Mouse (Mus musculus): ENCODE measurements around the gene Prss41.

The Prss41 gene

DNA sequence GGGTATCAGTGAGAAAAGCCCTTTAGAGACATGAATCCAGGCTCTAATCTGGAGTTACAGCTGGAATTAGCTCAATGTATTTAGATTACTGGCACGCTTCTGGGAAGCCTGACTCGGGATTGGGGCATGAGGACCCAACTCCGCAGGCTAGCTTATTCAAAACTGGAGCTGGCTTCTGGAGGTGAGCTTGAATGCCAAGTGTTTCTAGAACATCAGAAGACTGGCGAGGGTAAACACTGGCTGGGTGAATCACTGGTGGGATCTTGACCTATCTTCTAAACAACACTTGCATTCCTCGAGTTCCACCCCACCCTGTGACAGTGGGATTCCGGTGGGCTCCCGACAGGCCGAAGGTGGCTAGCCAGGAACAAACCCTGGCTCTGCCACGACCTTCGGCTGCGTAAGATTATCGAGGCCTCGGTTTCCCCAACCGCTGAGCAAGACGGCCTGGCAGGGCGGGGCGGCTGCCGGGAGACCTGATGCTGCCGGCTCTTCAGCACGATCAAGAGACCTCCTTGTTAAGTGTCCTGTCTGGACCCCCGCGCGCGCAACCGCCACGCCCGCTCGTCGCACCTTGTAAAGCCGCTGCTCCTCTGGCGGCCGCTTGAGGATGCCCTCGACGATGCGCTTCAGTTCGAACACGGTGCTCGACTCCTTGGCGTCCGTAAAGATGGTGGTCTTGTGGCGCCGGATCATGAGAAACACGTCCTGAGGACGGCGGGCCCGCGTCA lies 15.5 kb downstream of the Prss41 start:
- DNase-seq (ENCODE audit: low read depth, low spot score), result peak; percentile 83

DNA sequence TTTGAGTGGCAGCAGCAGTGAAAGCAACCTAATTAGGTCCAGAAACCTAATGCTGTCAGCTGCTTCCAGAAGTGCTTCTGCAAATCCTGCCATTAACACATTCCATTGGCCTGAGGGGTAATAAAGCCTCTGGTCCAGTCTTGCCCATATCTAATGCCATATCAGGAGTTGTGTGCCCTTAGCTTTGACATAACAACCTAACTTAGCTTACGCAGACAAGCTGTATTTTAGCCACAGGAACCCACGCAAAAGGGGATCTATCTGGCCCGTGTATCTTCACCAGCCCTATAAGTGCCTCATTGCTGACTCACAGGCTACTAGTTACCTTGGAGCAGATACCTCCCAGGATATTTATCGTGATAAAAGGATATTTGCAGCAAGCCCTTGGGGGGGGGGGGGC lies 18.4 kb downstream of the Prss41 start:
- no peak for DNase-seq (ENCODE audit: low read depth, low spot score)

DNA sequence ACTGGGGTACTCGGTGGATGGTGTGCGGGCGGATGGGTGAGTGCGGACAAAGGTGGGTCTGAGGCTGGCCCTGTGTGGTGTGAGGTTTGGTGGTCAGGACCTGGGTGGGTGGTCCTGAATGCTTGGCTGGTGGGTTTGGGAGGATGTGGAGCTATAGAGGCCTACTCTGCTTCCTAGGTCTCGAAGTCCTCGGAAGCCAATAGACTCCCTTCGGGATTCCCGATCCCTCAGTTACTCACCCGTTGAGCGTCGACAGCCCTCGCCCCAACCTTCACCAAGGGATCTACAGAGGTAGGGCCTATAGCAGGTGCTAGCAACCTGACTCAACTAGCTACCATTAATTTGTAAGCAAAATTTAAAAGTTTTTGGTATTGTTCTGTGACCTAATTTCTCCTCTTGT lies 20.4 kb downstream of the Prss41 start:
- no peak for DNase-seq (ENCODE audit: low read depth, low spot score)

DNA sequence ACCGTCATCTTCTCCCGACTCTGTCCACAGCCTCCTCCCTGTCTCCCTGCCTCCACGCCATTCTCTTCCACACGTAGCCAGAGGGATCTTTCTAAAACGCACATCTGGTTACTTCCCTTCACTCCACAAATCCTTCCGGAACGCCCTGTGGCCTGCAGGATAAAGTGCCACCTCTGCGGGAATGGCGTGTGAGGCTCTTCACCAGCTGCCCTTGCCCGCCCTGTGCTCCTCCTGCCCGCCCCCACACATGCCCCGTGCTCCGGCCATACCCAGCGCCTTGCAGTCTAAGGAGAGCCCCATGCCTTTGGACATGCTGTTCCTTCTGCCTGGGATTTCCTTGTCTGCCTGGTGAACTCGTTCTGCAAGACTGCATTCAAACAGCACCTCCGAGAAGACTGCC lies 21.0 kb downstream of the Prss41 start:
- DNase-seq (ENCODE audit: low read depth, low spot score), result no peak

DNA sequence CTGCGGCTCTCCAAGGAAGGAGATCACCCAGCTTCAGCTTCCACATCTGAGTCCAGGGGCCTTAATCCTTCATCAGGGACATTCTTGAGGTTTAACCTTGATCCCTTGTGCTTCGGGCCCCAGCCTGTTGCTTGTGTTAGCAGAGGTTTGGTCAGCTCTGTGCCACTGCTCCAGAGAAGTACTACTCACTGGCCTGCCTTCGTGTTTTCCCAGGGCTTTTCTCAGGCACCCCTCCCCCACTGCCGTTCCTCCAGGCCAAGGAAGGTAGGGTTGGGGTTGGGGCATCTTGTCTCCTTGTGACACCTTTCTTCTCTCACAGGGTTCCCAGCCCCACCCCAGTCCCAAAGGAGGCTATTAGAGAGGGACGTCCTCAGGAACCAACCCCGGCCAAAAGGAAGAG lies 21.9 kb downstream of the Prss41 start:
- peak; percentile 55 for DNase-seq (ENCODE audit: low read depth, low spot score)

DNA sequence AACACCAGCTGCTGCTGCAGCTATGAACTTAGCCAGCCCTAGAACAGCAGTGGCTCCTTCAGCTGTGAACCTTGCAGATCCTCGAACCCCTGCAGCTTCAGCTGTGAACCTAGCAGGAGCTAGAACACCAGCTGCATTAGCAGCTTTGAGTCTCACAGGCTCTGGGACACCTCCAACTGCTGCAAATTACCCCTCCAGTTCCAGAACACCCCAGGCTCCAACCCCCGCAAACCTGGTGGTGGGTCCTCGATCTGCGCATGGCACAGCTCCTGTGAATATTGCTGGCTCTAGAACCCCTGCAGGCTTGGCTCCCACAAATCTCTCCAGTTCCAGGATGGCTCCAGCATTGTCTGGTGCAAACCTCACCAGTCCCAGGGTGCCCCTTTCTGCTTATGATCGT lies 23.2 kb downstream of the Prss41 start:
- no peak for DNase-seq (ENCODE audit: low read depth, low spot score)

DNA sequence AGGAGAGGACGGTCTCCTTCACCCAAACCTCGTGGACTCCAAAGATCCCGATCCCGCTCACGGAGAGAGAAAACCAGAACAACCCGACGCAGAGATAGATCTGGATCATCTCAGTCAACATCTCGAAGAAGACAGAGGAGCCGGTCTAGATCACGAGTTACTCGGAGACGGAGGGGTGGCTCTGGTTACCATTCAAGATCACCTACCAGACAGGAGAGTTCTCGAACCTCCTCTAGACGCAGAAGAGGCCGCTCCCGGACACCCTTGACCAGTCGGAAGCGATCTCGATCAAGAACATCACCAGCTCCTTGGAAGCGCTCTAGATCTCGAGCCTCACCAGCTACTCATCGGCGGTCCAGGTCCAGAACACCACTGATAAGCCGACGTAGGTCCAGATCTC lies 24.7 kb downstream of the Prss41 start:
- DNase-seq (ENCODE audit: low read depth, low spot score), result no peak

DNA sequence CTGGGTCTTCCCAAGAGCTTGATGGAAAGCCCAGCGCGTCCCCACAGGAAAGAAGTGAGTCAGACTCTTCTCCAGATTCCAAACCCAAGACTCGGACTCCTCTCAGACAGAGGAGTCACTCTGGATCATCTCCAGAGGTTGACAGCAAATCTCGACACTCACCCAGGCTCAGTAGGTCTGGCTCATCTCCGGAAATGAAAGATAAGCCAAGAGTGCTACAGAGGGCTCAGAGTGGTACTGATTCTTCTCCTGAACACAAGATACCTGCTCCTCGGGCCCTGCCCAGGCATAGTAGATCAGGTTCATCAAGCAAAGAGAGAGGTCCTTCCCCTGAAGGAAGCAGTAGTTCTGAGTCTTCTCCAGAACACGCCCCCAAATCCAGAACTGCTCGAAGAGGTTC lies 25.4 kb downstream of the Prss41 start:
- no peak for DNase-seq (ENCODE audit: low read depth, low spot score)

DNA sequence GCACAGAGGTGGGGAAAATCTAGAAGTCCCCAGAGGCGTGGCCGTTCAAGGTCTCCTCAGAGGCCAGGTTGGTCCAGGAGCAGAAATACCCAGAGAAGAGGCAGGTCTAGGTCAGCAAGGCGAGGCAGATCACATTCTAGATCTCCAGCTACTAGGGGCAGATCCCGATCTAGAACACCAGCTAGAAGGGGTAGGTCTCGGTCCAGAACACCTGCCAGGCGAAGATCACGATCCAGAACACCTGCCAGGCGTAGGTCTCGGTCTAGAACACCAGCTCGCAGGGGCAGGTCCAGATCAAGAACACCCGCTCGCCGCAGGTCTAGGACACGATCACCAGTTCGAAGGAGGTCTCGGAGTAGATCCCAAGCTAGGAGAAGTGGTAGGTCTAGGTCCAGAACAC lies 28.3 kb downstream of the Prss41 start:
- no peak for DNase-seq (ENCODE audit: low read depth, low spot score)

DNA sequence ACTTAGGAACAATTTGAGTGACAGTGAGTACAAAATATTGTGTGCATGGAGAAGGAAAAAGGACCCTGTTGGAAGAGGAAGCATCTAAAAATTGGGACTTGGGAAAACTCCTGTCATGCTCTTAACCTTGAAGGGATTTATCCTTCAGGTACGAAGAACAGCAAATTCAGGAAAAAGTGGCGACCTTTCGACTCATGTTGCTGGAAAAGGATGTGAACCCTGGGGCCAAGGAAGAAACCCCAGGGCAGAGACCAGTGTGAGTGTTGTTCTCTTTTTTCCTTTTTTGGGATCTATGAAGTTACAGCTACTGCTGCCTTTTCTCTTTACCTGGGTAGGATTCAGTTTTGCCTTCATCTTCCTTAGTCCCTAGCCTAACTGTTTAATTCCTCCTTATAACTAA lies 36.1 kb downstream of the Prss41 start:
- DNase-seq (ENCODE audit: low read depth, low spot score), result no peak

DNA sequence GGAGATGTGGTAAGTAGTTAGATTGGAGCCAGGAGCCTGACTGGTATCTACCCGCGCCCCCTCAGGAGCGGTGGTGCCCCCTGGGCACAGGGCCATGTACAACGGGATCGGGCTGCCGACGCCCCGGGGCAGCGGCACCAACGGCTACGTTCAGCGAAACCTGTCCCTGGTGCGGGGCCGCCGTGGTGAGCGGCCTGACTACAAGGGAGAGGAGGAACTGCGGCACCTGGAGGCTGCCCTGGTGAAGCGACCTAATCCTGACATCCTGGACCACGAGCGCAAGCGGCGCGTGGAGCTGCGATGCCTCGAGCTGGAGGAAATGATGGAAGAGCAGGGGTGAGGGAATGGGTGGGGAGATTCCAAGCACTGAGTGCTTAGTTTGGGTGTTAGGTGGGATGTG lies 37.1 kb downstream of the Prss41 start:
- DNase-seq (ENCODE audit: low read depth, low spot score), result peak; percentile 77

DNA sequence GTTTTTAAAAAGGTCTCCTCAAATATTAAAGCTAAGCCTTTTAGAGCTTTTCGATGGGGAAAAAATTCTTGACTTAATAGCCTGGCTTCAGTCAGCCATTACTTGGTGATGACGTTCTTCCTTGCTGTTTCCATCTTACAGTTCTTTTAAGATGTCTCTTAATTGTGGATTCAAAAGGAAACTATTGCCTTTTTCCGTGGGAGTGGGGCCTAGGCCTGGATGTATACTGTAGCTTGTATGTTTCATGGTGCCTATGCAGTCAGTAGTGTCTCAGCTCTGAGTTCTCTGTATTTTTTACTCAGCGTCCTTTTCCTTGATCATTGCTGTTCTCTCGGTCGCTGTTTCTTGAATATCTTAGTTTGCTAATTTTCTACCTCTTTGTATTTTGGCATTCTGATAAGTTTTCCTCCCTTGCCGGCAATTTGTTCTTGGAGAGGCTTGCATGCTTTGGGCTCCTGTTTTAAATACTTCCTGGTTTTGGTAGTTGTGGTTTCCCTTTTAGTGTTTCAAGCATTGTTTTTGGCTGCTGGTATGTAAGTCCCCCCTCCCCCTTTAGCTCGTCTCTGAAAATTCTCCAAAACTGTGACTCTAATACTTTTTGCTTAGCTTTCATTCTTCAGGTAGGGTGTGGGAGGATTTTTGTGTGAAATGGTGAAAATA lies 39.4 kb downstream of the Prss41 start:
- DNase-seq (ENCODE audit: low read depth, low spot score), result no peak

DNA sequence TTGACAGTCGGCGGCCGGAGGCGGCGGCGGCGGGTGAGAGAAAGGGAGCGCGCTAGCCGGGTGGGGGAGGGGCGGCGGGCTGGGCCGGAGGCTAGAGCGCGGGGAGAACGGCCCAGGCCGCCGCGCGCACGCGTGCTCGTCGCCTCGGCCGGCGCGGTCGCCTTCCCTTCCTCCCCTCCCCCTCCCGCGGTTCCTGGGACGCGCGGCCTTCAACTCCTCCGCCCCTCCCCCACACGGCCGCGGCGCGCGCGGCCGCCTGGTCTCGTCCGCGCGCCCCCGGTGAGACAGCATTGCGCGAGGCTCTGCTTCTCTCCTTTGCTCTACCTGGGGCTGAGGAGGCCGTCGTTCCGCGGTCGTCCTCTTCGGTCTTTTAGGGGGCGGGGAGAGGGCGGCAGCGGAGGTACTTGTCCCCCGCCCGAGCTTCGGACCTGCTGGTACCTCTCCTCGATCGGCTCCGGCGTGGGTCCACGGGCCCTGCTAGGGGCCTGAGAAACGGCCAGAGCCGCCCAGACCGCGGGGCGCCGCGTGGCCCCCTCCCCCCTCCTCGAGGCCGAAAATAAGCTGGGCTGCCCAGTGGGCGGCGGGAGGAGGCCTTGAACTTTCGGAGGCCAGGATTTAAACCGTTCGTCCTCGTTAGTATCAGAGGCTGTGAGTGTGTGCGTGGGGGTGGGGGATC lies 40.5 kb downstream of the Prss41 start:
- DNase-seq (ENCODE audit: low read depth, low spot score), result peak; percentile 92

DNA sequence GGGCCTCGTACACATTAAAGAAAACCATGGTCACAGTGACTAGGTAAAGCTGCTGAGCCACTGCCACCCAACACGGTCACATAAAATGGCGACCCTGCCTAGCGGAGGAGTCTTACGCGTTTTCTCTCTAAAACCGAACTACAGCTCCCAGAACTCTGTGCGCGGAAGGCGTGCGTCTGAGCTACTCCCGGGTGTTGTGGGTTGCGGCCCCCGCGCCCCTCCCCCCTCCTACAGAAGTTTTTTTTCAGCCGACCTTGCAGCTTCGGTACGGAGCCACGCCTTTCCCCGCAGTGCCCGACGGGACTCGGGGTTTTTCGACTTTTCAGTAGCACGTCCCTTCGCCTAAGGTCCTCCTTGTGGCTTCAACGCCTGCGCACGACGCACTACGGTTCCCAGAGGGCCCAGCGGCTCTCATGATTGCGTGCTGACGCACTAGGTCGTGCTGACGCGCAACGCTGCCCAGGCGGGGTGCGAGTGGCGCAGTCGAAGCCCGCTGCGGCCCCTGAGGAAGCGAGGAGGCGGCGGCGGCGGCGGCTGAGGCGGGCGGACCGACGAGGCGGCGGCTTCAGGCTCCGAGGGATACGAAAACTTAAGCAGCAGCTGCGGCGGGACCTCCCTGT lies 41.1 kb downstream of the Prss41 start:
- DNase-seq (ENCODE audit: low read depth, low spot score), result peak; percentile 99

DNA sequence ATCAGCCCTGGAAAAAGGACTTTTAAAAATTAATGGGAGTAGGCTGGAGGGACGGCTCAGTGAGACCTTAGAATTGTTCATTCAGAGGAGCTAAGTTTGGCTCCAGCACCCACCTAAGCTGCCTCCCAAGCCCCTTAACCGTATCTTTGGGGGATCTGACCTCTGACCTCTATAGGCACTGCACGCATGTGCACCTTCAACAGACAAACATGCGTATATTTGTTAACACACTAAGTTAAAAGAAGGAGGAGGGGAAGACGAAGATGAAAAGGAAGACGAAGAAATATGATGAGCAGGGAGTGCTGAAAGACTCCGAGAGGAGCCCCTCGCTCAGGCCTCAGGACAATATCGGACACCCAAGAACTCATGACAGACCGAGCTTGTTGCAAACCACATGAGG lies 42.3 kb downstream of the Prss41 start:
- no peak for DNase-seq (ENCODE audit: low read depth, low spot score)

DNA sequence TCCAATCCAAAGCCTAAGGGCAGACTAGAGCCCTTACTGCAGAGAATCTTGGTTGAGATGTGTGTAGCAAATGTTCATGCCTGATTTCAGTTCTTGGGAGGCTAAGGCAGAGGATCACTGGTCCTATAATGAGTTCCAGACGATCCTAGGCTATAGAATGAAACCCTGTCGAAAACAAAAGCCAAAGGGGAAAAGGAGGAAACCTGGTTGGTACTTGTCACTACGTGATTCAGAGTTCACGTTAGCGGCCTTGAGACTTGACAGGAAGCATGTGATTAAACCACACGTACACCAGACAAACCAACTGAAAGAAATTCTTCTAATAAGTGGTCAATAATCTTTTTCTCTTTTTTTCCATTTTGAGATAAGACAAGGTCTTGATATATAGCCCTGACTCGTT lies 46.7 kb downstream of the Prss41 start:
- no peak for DNase-seq (ENCODE audit: low read depth, low spot score)

DNA sequence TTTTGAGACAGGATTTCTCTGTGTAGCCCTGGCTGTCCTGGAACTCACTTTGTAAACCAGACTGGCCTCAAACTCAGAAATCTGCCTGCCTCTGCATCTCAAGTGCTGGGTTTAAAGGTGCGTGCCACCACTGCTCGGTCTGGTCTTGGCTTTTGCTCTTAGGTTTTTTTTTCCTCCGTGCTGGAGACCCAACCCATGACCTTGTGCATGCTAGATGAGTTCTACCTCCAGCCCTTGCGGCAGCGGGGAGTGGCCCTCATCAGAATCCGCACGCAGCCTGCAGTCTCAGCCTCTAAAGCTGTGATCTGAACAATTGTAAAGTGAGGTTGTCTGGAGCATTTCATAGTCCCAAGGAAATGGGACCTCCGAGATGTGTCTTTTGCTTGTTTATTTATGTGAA lies 48.6 kb downstream of the Prss41 start:
- peak; percentile 62 for DNase-seq (ENCODE audit: low read depth, low spot score)

DNA sequence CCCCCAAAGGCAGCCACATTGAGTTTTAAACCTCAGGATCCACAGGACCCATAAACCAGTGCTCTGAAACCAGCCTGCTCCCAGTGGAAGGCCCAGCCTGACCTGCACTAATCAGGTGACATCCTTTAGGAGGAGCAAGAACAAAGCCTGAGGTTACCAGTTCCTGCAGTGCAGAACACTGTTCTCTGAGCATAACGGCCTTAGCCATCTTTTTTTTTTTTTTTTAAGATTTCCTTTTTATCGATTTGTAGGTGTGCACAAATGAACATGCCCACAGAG lies 53.0 kb downstream of the Prss41 start:
- DNase-seq (ENCODE audit: low read depth, low spot score), result no peak

DNA sequence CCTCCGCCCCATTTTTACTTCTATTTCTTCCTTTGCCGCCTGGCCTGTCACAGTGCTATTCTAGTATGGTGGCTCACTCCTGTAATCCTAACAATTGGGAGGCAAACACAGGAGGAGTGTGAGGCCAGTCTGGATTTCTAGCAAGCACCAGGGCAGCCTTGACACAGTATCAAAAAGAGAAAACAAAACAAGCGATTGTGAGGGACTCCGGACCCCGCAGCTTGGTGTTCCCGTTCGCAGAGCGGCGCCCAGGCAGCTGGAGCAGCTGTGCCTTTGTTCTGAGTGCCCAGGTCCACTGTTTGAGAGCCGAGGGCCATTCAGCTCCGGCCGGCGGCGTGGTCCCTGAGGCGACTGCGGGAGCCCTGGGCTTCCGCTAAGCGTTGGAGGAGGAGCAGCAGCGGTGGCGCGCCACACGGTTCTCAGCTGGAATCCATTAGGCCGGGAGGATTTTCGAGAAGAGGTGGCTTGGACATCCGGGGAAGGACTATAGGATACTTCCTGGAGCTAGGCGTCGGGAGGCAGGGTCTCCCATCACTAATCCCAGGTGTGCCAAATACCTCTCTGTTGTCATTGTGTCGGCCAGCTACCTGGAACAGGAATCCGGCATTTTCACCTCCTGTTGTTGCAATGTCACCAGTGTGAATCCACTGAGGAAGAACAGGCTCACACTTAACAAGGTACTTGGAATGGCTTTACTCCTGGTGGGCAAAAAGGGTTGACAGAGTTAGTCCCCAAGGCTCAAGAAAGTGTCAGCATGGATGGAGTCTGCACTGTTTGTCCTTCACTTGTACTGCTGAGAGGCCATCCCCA lies 53.5 kb downstream of the Prss41 start, which contains the start of gene Srrm2:
Gene Srrm2 (plus strand): TSS at position 264 of the 810 bp plus-strand sequence.
- DNase-seq (ENCODE audit: low read depth, low spot score), result no peak

DNA sequence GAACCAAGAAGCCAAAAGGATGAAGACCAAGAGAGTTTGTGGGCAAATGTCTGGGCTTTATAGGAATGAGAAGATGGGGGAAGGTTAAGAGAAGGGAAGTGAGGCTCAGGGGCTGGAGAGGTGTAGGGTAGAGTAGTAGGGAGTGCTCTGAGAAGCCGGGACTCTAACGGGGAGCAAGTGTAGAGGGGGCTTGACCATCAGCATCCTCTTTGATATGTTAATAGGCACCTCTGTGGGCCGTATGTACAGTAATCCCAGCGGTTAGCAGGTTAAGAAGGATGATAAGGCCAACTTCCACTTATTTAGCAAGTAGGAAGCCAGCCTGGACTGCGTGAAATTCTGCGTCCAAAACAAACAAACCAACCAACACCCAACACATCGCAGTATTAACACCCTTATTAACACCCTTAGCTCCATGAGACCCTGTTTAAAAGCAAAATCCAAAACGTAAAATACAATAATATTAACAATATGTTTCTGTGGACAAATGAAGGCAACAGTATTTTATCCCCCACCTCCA lies 54.2 kb downstream of the Prss41 start:
- DNase-seq (ENCODE audit: low read depth, low spot score), result peak; percentile 88

DNA sequence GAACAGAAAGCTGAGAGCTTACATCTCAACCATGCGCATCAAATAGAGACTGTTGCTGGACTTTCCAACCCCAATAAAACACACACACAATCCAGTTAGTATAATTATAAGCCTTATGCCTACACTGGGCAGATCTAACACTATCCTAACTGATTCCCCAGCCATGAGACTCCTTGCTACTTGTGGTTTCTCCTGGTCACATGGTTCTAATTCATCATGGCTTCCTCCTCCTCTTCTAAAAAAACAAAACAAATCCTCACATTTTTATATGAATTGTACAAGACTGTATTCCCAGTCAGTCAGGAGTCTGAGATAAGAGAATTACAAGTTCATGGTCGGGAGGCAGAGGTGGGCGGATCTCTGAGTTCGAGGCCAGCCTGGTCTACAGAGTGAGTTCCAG lies 55.0 kb downstream of the Prss41 start:
- DNase-seq (ENCODE audit: low read depth, low spot score), result no peak

Data from ES-CJ7 (cell line).